Mouse (Mus musculus): Measurements from ENCODE around the gene Clic5.

- no peak for TF ChIP-seq GATA1 (IDR thresholded peaks at IDR 0.05; ENCODE audit: low read depth, low read length)
- no peak for TF ChIP-seq POLR2A (IDR thresholded peaks at IDR 0.05; ENCODE audit: control insufficient read depth in 1 of 2, insufficient read depth in 1 of 2, low read depth in 1 of 2, low read length in 2 of 2, poor library complexity in 1 of 2)
Observed at GRCm38 (mm10) chr17:44208900-44209299, 20.5 kb downstream of the Clic5 start.
